Mouse (Mus musculus) thymus, postnatal 10 days (tissue): ENCODE data around the gene Gm16867.
"Not testable (repeated sequence)": the region's sequence is repeated elsewhere in the genome, so short reads cannot be mapped to it uniquely, and the experiment has no call there.

ENCODE experiments used
- DNase-seq, 2 experiments: peaks; one replicate each; pipeline ENCODE4 v3.0.0; 2021; ENCODE audit warnings: low spot score in 2 of 2

The Gm16867 gene

GRCm38 (mm10) chr14:69503174-69503573 lies at the start of gene Gm16867:
Gene Gm16867, minus strand, starts transcription at chr14:69503362.
- DNase-seq, result not testable (repeated sequence)

- DNase-seq, result not testable (repeated sequence)
These were observed 44.1 kb upstream of the Gm16867 start for GRCm38 (mm10) chr14:69547310-69547709.

GRCm38 (mm10) chr14:69545052-69545451 lies 41.9 kb upstream of the Gm16867 start:
- not testable (repeated sequence) for DNase-seq

- DNase-seq, result not testable (repeated sequence)
These were observed 40.9 kb upstream of the Gm16867 start for GRCm38 (mm10) chr14:69544033-69544432.

- not testable (repeated sequence) for DNase-seq
These were observed 39.5 kb upstream of the Gm16867 start for GRCm38 (mm10) chr14:69542695-69543094.

- DNase-seq, result not testable (repeated sequence)
These were observed 37.0 kb upstream of the Gm16867 start for GRCm38 (mm10) chr14:69540113-69540512.

GRCm38 (mm10) chr14:69536539-69536938 lies 33.4 kb upstream of the Gm16867 start:
- not testable (repeated sequence) for DNase-seq

GRCm38 (mm10) chr14:69526202-69526601 lies 23.0 kb upstream of the Gm16867 start:
- DNase-seq, result not testable (repeated sequence)

- DNase-seq, result not testable (repeated sequence)
These were observed 19.8 kb upstream of the Gm16867 start for GRCm38 (mm10) chr14:69523001-69523400.

GRCm38 (mm10) chr14:69520810-69521209 lies 17.6 kb upstream of the Gm16867 start:
- not testable (repeated sequence) for DNase-seq

GRCm38 (mm10) chr14:69512449-69512848 lies 9.3 kb upstream of the Gm16867 start, which contains the start of gene Gm27179:
Gene Gm27179, minus strand, starts transcription at chr14:69512549.
- DNase-seq, result not testable (repeated sequence)

GRCm38 (mm10) chr14:69507000-69507399 lies 3.8 kb upstream of the Gm16867 start:
- DNase-seq, result not testable (repeated sequence)

GRCm38 (mm10) chr14:69502440-69503150 lies 567 bp downstream of the Gm16867 start:
- DNase-seq, result not testable (repeated sequence)

GRCm38 (mm10) chr14:69496259-69496658 lies 6.9 kb downstream of the Gm16867 start:
- DNase-seq, result not testable (repeated sequence)

GRCm38 (mm10) chr14:69494946-69495345 lies 8.2 kb downstream of the Gm16867 start:
- not testable (repeated sequence) for DNase-seq

GRCm38 (mm10) chr14:69494522-69494921 lies 8.6 kb downstream of the Gm16867 start:
- not testable (repeated sequence) for DNase-seq

- DNase-seq, result not testable (repeated sequence)
These were observed 15.2 kb downstream of the Gm16867 start for GRCm38 (mm10) chr14:69488001-69488400.

- not testable (repeated sequence) for DNase-seq
These were observed 17.6 kb downstream of the Gm16867 start for GRCm38 (mm10) chr14:69485466-69486135.

- not testable (repeated sequence) for DNase-seq
These were observed 29.1 kb downstream of the Gm16867 start for GRCm38 (mm10) chr14:69473941-69474646.

- not testable (repeated sequence) for DNase-seq
These were observed 29.8 kb downstream of the Gm16867 start for GRCm38 (mm10) chr14:69473322-69473721.

GRCm38 (mm10) chr14:69470122-69470708 lies 32.9 kb downstream of the Gm16867 start:
- not testable (repeated sequence) for DNase-seq
